Mouse (Mus musculus) brain, embryonic 14.5 days (tissue): ENCODE measurements at regions not wholly inside any gene's neighbourhood (a gene's known extent, or its start where the extent isn't known, plus 50 kb on each side); places are given as distances from the start of the nearest gene placed in this dataset.

Source experiments
- CTCF ChIP-seq: fragments of 200-500 bp; IDR thresholded peaks from 2 replicates; pipeline ENCODE4 v1.5.1; 2012; ENCODE audit warnings: inconsistent platforms, mild to moderate bottlenecking, moderate library complexity, borderline replicate concordance; ENCODE audit not compliant: insufficient read depth, insufficient read length; ENCODE audit errors: extremely low read depth
- POLR2A ChIP-seq: fragments of 200-500 bp; IDR thresholded peaks from 2 replicates; pipeline ENCODE4 v1.6.1; 2012; ENCODE audit warnings: mild to moderate bottlenecking, inconsistent platforms, borderline replicate concordance; ENCODE audit not compliant: poor library complexity, insufficient read depth, insufficient read length, severe bottlenecking; ENCODE audit errors: extremely low read depth

DNA sequence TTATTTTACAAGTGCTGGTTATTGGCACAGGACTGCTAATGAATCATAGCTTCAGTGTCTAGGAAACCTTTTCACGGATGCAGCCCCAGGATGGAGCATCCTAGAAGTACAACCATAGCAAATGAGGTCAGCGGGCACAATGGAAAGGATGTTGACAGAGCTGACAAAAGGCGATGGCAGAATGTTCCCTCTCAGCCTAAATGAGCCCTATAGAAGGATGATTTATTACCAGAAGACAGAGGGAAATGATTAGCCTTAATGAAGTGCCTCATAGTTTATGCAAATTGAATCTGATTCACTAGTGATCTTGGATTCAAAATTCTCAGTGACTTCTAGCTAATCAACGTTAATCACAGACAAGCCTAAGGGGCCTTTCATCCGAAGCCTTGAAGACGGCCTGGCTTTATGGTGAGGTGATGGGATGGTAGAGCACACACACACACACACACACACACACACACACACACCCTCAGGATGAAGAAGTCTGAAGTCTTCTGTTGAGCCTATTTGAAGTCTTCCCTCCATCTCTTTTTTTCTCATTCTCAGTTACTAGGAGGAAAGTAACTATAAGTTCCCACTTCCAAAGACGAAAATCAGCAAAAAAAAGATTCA is 267.4 kb upstream of the Clec14a start:
- TF ChIP-seq POLR2A (no peak), CTCF (no peak)
